Mouse (Mus musculus): ENCODE data around the gene Ccdc12. TPM values are rescaled to one million over a fixed set of nuclear protein-coding genes. Genes with fewer than 3 reads are reported as not detected.

Ccdc12 gene
- 119 and 120 TPM in 2 replicates for polyA plus RNA-seq (2014; fragmentation: Nextera tagmentation; extraction: Ambion mirVana)

- no peaks in the 10 kb centered on the region for H3K27me3 ChIP-seq (replicated peaks; ENCODE audit: control insufficient read depth, insufficient read depth, low read length)
- H3K36me3 ChIP-seq (ENCODE audit: control insufficient read depth, insufficient read depth, low read length): peaks cover 7% of the 10 kb centered on the region; the same call in 1 of the 2 replicates
- no peaks in the 10 kb centered on the region for H3K9me3 ChIP-seq (replicated peaks; ENCODE audit: control insufficient read depth, low read length)
- peaks cover 28% of the 10 kb centered on the region for H3K4me1 ChIP-seq (ENCODE audit: control insufficient read depth, insufficient read depth, low read length)
- WGBS: under 1% methylated on average over 52 of the region's 52 CpGs
- peak; percentile 98 for ATAC-seq
- peak; percentile 99 for DNase-seq (ENCODE audit: low spot score)
- H3K4me3 ChIP-seq (ENCODE audit: low read depth, low read length): peak within 1 kb of the TSS; percentile 61
- H3K9ac ChIP-seq (ENCODE audit: low read length): peak within 1 kb of the TSS; percentile 81
- peak within 1 kb of the TSS; percentile 94 for H3K27ac ChIP-seq (ENCODE audit: low read depth, low read length)
- peak within 1 kb of the TSS; percentile 73 for H3K4me2 ChIP-seq (ENCODE audit: low read length)
These were observed at the start of gene Ccdc12 for GRCm38 (mm10) chr9:110656249-110657221. TSS of gene Ccdc12 (plus strand) at chr9:110656503.

- no peaks in the 10 kb centered on the region for H3K9me3 ChIP-seq (replicated peaks; ENCODE audit: control insufficient read depth, low read length)
- no peak overlapping the region for H3K4me2 ChIP-seq (ENCODE audit: low read length)
- no peak overlapping the region for H3K9ac ChIP-seq (ENCODE audit: low read length)
- no peak for ATAC-seq
- H3K27me3 ChIP-seq (replicated peaks; ENCODE audit: control insufficient read depth, insufficient read depth, low read length): no peaks in the 10 kb centered on the region
- H3K4me1 ChIP-seq (ENCODE audit: control insufficient read depth, insufficient read depth, low read length): no peaks in the 10 kb centered on the region
- 84% methylated on average over 3 of the region's 3 CpGs for WGBS
- H3K36me3 ChIP-seq (ENCODE audit: control insufficient read depth, insufficient read depth, low read length): peaks cover 48% of the 10 kb centered on the region
- no peak for DNase-seq (ENCODE audit: low spot score)
- H3K27ac ChIP-seq (ENCODE audit: low read depth, low read length): no peak overlapping the region
- H3K4me3 ChIP-seq (ENCODE audit: low read depth, low read length): no peak overlapping the region
These were observed 44.8 kb upstream of the Ccdc12 start for GRCm38 (mm10) chr9:110611471-110611870.

GRCm38 (mm10) chr9:110617081-110617480 is 39.2 kb upstream of the Ccdc12 start:
- no peak overlapping the region for H3K27ac ChIP-seq (ENCODE audit: low read depth, low read length)
- H3K9me3 ChIP-seq (replicated peaks; ENCODE audit: control insufficient read depth, low read length): no peaks in the 10 kb centered on the region
- no peak overlapping the region for H3K4me3 ChIP-seq (ENCODE audit: low read depth, low read length)
- WGBS: 80% methylated on average over 3 of the region's 3 CpGs
- ATAC-seq (no peak), DNase-seq (ENCODE audit: low spot score) (no peak)
- peaks cover 59% of the 10 kb centered on the region for H3K36me3 ChIP-seq (ENCODE audit: control insufficient read depth, insufficient read depth, low read length)
- no peaks in the 10 kb centered on the region for H3K27me3 ChIP-seq (replicated peaks; ENCODE audit: control insufficient read depth, insufficient read depth, low read length)
- H3K9ac ChIP-seq (ENCODE audit: low read length): no peak overlapping the region
- no peaks in the 10 kb centered on the region for H3K4me1 ChIP-seq (ENCODE audit: control insufficient read depth, insufficient read depth, low read length)
- no peak overlapping the region for H3K4me2 ChIP-seq (ENCODE audit: low read length)

GRCm38 (mm10) chr9:110620180-110620579 is 36.1 kb upstream of the Ccdc12 start:
- 89% methylated on average over 7 of the region's 7 CpGs for WGBS
- Histone ChIP-seq H3K36me3 (ENCODE audit: control insufficient read depth, insufficient read depth, low read length) (peaks cover 51% of the 10 kb centered on the region), H3K4me3 (ENCODE audit: low read depth, low read length) (no peak overlapping the region), H3K4me1 (ENCODE audit: control insufficient read depth, insufficient read depth, low read length) (peaks cover 9% of the 10 kb centered on the region; the same call in 1 of the 2 replicates), H3K27me3 (replicated peaks; ENCODE audit: control insufficient read depth, insufficient read depth, low read length) (no peaks in the 10 kb centered on the region), H3K27ac (ENCODE audit: low read depth, low read length) (no peak overlapping the region), H3K9ac (ENCODE audit: low read length) (no peak overlapping the region), H3K9me3 (replicated peaks; ENCODE audit: control insufficient read depth, low read length) (no peaks in the 10 kb centered on the region), H3K4me2 (ENCODE audit: low read length) (no peak overlapping the region)
- ATAC-seq (no peak), DNase-seq (ENCODE audit: low spot score) (no peak)

- H3K4me2 ChIP-seq (ENCODE audit: low read length): no peak overlapping the region
- H3K27ac ChIP-seq (ENCODE audit: low read depth, low read length): no peak overlapping the region
- ATAC-seq (no peak), DNase-seq (ENCODE audit: low spot score) (no peak)
- peaks cover 12% of the 10 kb centered on the region; the same call in 1 of the 2 replicates for H3K4me1 ChIP-seq (ENCODE audit: control insufficient read depth, insufficient read depth, low read length)
- H3K27me3 ChIP-seq (replicated peaks; ENCODE audit: control insufficient read depth, insufficient read depth, low read length): no peaks in the 10 kb centered on the region
- H3K9me3 ChIP-seq (replicated peaks; ENCODE audit: control insufficient read depth, low read length): no peaks in the 10 kb centered on the region
- H3K36me3 ChIP-seq (ENCODE audit: control insufficient read depth, insufficient read depth, low read length): peaks cover 46% of the 10 kb centered on the region
- H3K4me3 ChIP-seq (ENCODE audit: low read depth, low read length): no peak overlapping the region
- WGBS: 95% methylated on average over 7 of the region's 7 CpGs
- no peak overlapping the region for H3K9ac ChIP-seq (ENCODE audit: low read length)
These were observed 35.6 kb upstream of the Ccdc12 start for GRCm38 (mm10) chr9:110620685-110621084.

GRCm38 (mm10) chr9:110622621-110623219 is 33.6 kb upstream of the Ccdc12 start:
- Histone ChIP-seq H3K9ac (ENCODE audit: low read length) (no peak overlapping the region), H3K27me3 (replicated peaks; ENCODE audit: control insufficient read depth, insufficient read depth, low read length) (no peaks in the 10 kb centered on the region), H3K27ac (ENCODE audit: low read depth, low read length) (no peak overlapping the region), H3K9me3 (replicated peaks; ENCODE audit: control insufficient read depth, low read length) (no peaks in the 10 kb centered on the region), H3K4me3 (ENCODE audit: low read depth, low read length) (no peak overlapping the region), H3K4me1 (ENCODE audit: control insufficient read depth, insufficient read depth, low read length) (peaks cover 12% of the 10 kb centered on the region; the same call in 1 of the 2 replicates), H3K4me2 (ENCODE audit: low read length) (no peak overlapping the region), H3K36me3 (ENCODE audit: control insufficient read depth, insufficient read depth, low read length) (peaks cover 37% of the 10 kb centered on the region)
- DNase-seq (ENCODE audit: low spot score): no peak
- no peak for ATAC-seq
- 86% methylated on average over 12 of the region's 12 CpGs for WGBS

GRCm38 (mm10) chr9:110623416-110624195 is 32.7 kb upstream of the Ccdc12 start:
- Histone ChIP-seq H3K27me3 (replicated peaks; ENCODE audit: control insufficient read depth, insufficient read depth, low read length) (no peaks in the 10 kb centered on the region), H3K4me3 (ENCODE audit: low read depth, low read length) (peak overlapping the region; percentile 47), H3K9ac (ENCODE audit: low read length) (peak overlapping the region; percentile 78), H3K4me2 (ENCODE audit: low read length) (peak overlapping the region; percentile 98), H3K4me1 (ENCODE audit: control insufficient read depth, insufficient read depth, low read length) (peaks cover 12% of the 10 kb centered on the region; the same call in 1 of the 2 replicates), H3K9me3 (replicated peaks; ENCODE audit: control insufficient read depth, low read length) (no peaks in the 10 kb centered on the region), H3K27ac (ENCODE audit: low read depth, low read length) (no peak overlapping the region; the same call in 1 of the 2 replicates), H3K36me3 (ENCODE audit: control insufficient read depth, insufficient read depth, low read length) (peaks cover 28% of the 10 kb centered on the region)
- WGBS: 45% methylated on average over 8 of the region's 8 CpGs
- ATAC-seq: no peak
- no peak for DNase-seq (ENCODE audit: low spot score)

GRCm38 (mm10) chr9:110624361-110625166 is 31.7 kb upstream of the Ccdc12 start, which contains the start of gene Nradd:
TSS of gene Nradd (minus strand) at chr9:110624452.
- H3K27ac ChIP-seq (ENCODE audit: low read depth, low read length): peak within 1 kb of the TSS; percentile 83
- H3K36me3 ChIP-seq (ENCODE audit: control insufficient read depth, insufficient read depth, low read length): peaks cover 19% of the 10 kb centered on the region
- H3K4me2 ChIP-seq (ENCODE audit: low read length): peak within 1 kb of the TSS; percentile 98
- peaks cover 12% of the 10 kb centered on the region; the same call in 1 of the 2 replicates for H3K4me1 ChIP-seq (ENCODE audit: control insufficient read depth, insufficient read depth, low read length)
- no peaks in the 10 kb centered on the region for H3K27me3 ChIP-seq (replicated peaks; ENCODE audit: control insufficient read depth, insufficient read depth, low read length)
- ATAC-seq (peak; percentile 97), DNase-seq (ENCODE audit: low spot score) (peak; percentile 97)
- no peaks in the 10 kb centered on the region for H3K9me3 ChIP-seq (replicated peaks; ENCODE audit: control insufficient read depth, low read length)
- H3K4me3 ChIP-seq (ENCODE audit: low read depth, low read length): peak within 1 kb of the TSS; percentile 47
- WGBS: 1% methylated on average over 41 of the region's 41 CpGs
- H3K9ac ChIP-seq (ENCODE audit: low read length): peak within 1 kb of the TSS; percentile 78
